Mouse (Mus musculus): ENCODE measurements around the gene Tex46. TPM values are rescaled to one million over a fixed set of nuclear protein-coding genes. Genes with fewer than 3 reads are reported as not detected.
A peak's percentile ranks its signal among the peaks of the same experiment; 100 is the strongest.

Tex46 gene
- total RNA-seq (2014; fragmentation: Nextera tagmentation) (not detected in 2 replicates), total RNA-seq (2017) (not detected in 2 replicates), polyA plus RNA-seq (2012) (not detected in 2 replicates)

GRCm38 (mm10) chr4:136610387-136610856 is at the start of gene Tex46:
Tex46 (plus strand) TSS chr4:136610437.
- no peaks in the 10 kb centered on the region for H3K36me3 ChIP-seq (replicated peaks)
- no peak for DNase-seq (ENCODE audit: low spot score)
- H3K27me3 ChIP-seq (ENCODE audit: insufficient read depth, low read length), result peaks cover 33% of the 10 kb centered on the region
- ATAC-seq (ENCODE audit: extremely low read depth, insufficient number of reproducible peaks, low FRiP score, poor library complexity, severe bottlenecking), result no peak
- TF ChIP-seq GATA1 (IDR thresholded peaks at IDR 0.05; ENCODE audit: borderline replicate concordance, low read length), result no peak
- no peak for TF ChIP-seq POLR2AphosphoS5 (IDR thresholded peaks at IDR 0.05; ENCODE audit: insufficient replicate concordance, low read depth, low read length)
- no peak for TF ChIP-seq GATA2 (IDR thresholded peaks at IDR 0.05; ENCODE audit: borderline replicate concordance, low read depth, low read length)
- TF ChIP-seq TAL1 (conservative IDR thresholded peaks at IDR 0.05; ENCODE audit: low read depth, low read length), result no peak
- no peak for TF ChIP-seq CTCF (IDR thresholded peaks at IDR 0.05; ENCODE audit: low read depth, low read length)
- H3K4me1 ChIP-seq (ENCODE audit: insufficient read depth, low read depth, low read length), result peaks cover 2% of the 10 kb centered on the region; the same call in 1 of the 2 replicates
- no peaks in the 10 kb centered on the region for H3K9me3 ChIP-seq (replicated peaks)
- H3K4me3 ChIP-seq (ENCODE audit: low read depth, low read length), result no peak within 1 kb of the TSS

- TF ChIP-seq CTCF (IDR thresholded peaks at IDR 0.05; ENCODE audit: low read depth, low read length), result no peak
- TF ChIP-seq TAL1 (conservative IDR thresholded peaks at IDR 0.05; ENCODE audit: low read depth, low read length), result no peak
- no peak for TF ChIP-seq GATA2 (IDR thresholded peaks at IDR 0.05; ENCODE audit: borderline replicate concordance, low read depth, low read length)
- no peak for TF ChIP-seq GATA1 (IDR thresholded peaks at IDR 0.05; ENCODE audit: borderline replicate concordance, low read length)
- no peaks in the 10 kb centered on the region for H3K4me1 ChIP-seq (ENCODE audit: insufficient read depth, low read depth, low read length)
- H3K36me3 ChIP-seq (replicated peaks), result peaks cover 94% of the 10 kb centered on the region
- no peak overlapping the region for H3K4me3 ChIP-seq (ENCODE audit: low read depth, low read length)
- H3K9me3 ChIP-seq (replicated peaks), result no peaks in the 10 kb centered on the region
- DNase-seq (ENCODE audit: low spot score), result no peak
- ATAC-seq (ENCODE audit: extremely low read depth, insufficient number of reproducible peaks, low FRiP score, poor library complexity, severe bottlenecking), result no peak
- H3K27me3 ChIP-seq (ENCODE audit: insufficient read depth, low read length), result no peaks in the 10 kb centered on the region
These were observed 47.5 kb upstream of the Tex46 start for GRCm38 (mm10) chr4:136562755-136563154.

GRCm38 (mm10) chr4:136568629-136569028 is 41.6 kb upstream of the Tex46 start:
- Histone ChIP-seq H3K36me3 (replicated peaks) (peaks cover 89% of the 10 kb centered on the region), H3K4me3 (ENCODE audit: low read depth, low read length) (no peak overlapping the region), H3K27me3 (ENCODE audit: insufficient read depth, low read length) (no peaks in the 10 kb centered on the region), H3K9me3 (replicated peaks) (no peaks in the 10 kb centered on the region), H3K4me1 (ENCODE audit: insufficient read depth, low read depth, low read length) (no peaks in the 10 kb centered on the region)
- TF ChIP-seq GATA2 (IDR thresholded peaks at IDR 0.05; ENCODE audit: borderline replicate concordance, low read depth, low read length), result no peak
- TF ChIP-seq CTCF (IDR thresholded peaks at IDR 0.05; ENCODE audit: low read depth, low read length), result no peak
- TF ChIP-seq TAL1 (conservative IDR thresholded peaks at IDR 0.05; ENCODE audit: low read depth, low read length), result no peak
- TF ChIP-seq POLR2AphosphoS5 (IDR thresholded peaks at IDR 0.05; ENCODE audit: insufficient replicate concordance, low read depth, low read length), result no peak
- no peak for TF ChIP-seq GATA1 (IDR thresholded peaks at IDR 0.05; ENCODE audit: borderline replicate concordance, low read length)
- ATAC-seq (ENCODE audit: extremely low read depth, insufficient number of reproducible peaks, low FRiP score, poor library complexity, severe bottlenecking) (no peak), DNase-seq (ENCODE audit: low spot score) (no peak)

GRCm38 (mm10) chr4:136569998-136570397 is 40.2 kb upstream of the Tex46 start:
- Histone ChIP-seq H3K27me3 (ENCODE audit: insufficient read depth, low read length) (no peaks in the 10 kb centered on the region), H3K4me1 (ENCODE audit: insufficient read depth, low read depth, low read length) (no peaks in the 10 kb centered on the region), H3K9me3 (replicated peaks) (no peaks in the 10 kb centered on the region), H3K36me3 (replicated peaks) (peaks cover 81% of the 10 kb centered on the region), H3K4me3 (ENCODE audit: low read depth, low read length) (no peak overlapping the region)
- DNase-seq (ENCODE audit: low spot score), result no peak
- TF ChIP-seq CTCF (IDR thresholded peaks at IDR 0.05; ENCODE audit: low read depth, low read length) (no peak), POLR2AphosphoS5 (IDR thresholded peaks at IDR 0.05; ENCODE audit: insufficient replicate concordance, low read depth, low read length) (no peak), GATA1 (IDR thresholded peaks at IDR 0.05; ENCODE audit: borderline replicate concordance, low read length) (no peak), TAL1 (conservative IDR thresholded peaks at IDR 0.05; ENCODE audit: low read depth, low read length) (no peak), GATA2 (IDR thresholded peaks at IDR 0.05; ENCODE audit: borderline replicate concordance, low read depth, low read length) (no peak)
- ATAC-seq (ENCODE audit: extremely low read depth, insufficient number of reproducible peaks, low FRiP score, poor library complexity, severe bottlenecking), result 0 out of 2 replicates have a peak, but pooled peaks have one; percentile 15

- H3K4me3 ChIP-seq (ENCODE audit: low read depth, low read length), result no peak overlapping the region
- no peak for ATAC-seq (ENCODE audit: extremely low read depth, insufficient number of reproducible peaks, low FRiP score, poor library complexity, severe bottlenecking)
- peaks cover 6% of the 10 kb centered on the region; the same call in 1 of the 2 replicates for H3K4me1 ChIP-seq (ENCODE audit: insufficient read depth, low read depth, low read length)
- TF ChIP-seq GATA2 (IDR thresholded peaks at IDR 0.05; ENCODE audit: borderline replicate concordance, low read depth, low read length) (no peak), POLR2AphosphoS5 (IDR thresholded peaks at IDR 0.05; ENCODE audit: insufficient replicate concordance, low read depth, low read length) (no peak), TAL1 (conservative IDR thresholded peaks at IDR 0.05; ENCODE audit: low read depth, low read length) (no peak), CTCF (IDR thresholded peaks at IDR 0.05; ENCODE audit: low read depth, low read length) (no peak), GATA1 (IDR thresholded peaks at IDR 0.05; ENCODE audit: borderline replicate concordance, low read length) (no peak)
- no peak for DNase-seq (ENCODE audit: low spot score)
- H3K36me3 ChIP-seq (replicated peaks), result peaks cover 39% of the 10 kb centered on the region
- H3K9me3 ChIP-seq (replicated peaks), result no peaks in the 10 kb centered on the region
- no peaks in the 10 kb centered on the region for H3K27me3 ChIP-seq (ENCODE audit: insufficient read depth, low read length)
These were observed 28.4 kb upstream of the Tex46 start for GRCm38 (mm10) chr4:136581885-136582284.

- no peak for ATAC-seq (ENCODE audit: extremely low read depth, insufficient number of reproducible peaks, low FRiP score, poor library complexity, severe bottlenecking)
- Histone ChIP-seq H3K27me3 (ENCODE audit: insufficient read depth, low read length) (no peaks in the 10 kb centered on the region), H3K36me3 (replicated peaks) (peaks cover 54% of the 10 kb centered on the region), H3K4me3 (ENCODE audit: low read depth, low read length) (no peak overlapping the region), H3K4me1 (ENCODE audit: insufficient read depth, low read depth, low read length) (peaks cover 38% of the 10 kb centered on the region), H3K9me3 (replicated peaks) (no peaks in the 10 kb centered on the region)
- DNase-seq (ENCODE audit: low spot score), result no peak
- TF ChIP-seq POLR2AphosphoS5 (IDR thresholded peaks at IDR 0.05; ENCODE audit: insufficient replicate concordance, low read depth, low read length) (no peak), TAL1 (conservative IDR thresholded peaks at IDR 0.05; ENCODE audit: low read depth, low read length) (no peak), CTCF (IDR thresholded peaks at IDR 0.05; ENCODE audit: low read depth, low read length) (no peak), GATA2 (IDR thresholded peaks at IDR 0.05; ENCODE audit: borderline replicate concordance, low read depth, low read length) (no peak), GATA1 (IDR thresholded peaks at IDR 0.05; ENCODE audit: borderline replicate concordance, low read length) (no peak)
These were observed 22.9 kb upstream of the Tex46 start for GRCm38 (mm10) chr4:136587221-136587827.
